Mouse (Mus musculus) liver, embryonic 15.5 days (tissue): ENCODE measurements around the gene Cd300lb. TPM values are rescaled to one million over a fixed set of nuclear protein-coding genes. Genes with fewer than 3 reads are reported as not detected.

Source experiments
- ATAC-seq: fragments of 200-750 bp; cut with Nextera tagmentation; 2 replicates; pipeline ENCODE4 v1.8.0; 2017; ENCODE audit warnings: moderate number of reproducible peaks, mild to moderate bottlenecking, moderate library complexity; ENCODE audit not compliant: insufficient read depth
- H3K27ac ChIP-seq: fragments of 300-500 bp; sonication (generic); replicated peaks from 2 replicates; pipeline ENCODE4 v1.5.1; 2015; ENCODE audit warnings: mild to moderate bottlenecking, inconsistent platforms
- H3K27me3 ChIP-seq: fragments of 300-500 bp; sonication (generic); 2 replicates; pipeline ENCODE4 v1.6.1; 2015; ENCODE audit warnings: mild to moderate bottlenecking, inconsistent platforms
- H3K36me3 ChIP-seq: fragments of 300-500 bp; sonication (generic); replicated peaks from 2 replicates; pipeline ENCODE4 v1.6.1; 2015; ENCODE audit warnings: moderate library complexity, mild to moderate bottlenecking, inconsistent platforms
- H3K4me1 ChIP-seq: fragments of 300-500 bp; sonication (generic); replicated peaks from 2 replicates; pipeline ENCODE4 v1.6.1; 2015; ENCODE audit warnings: inconsistent platforms
- H3K4me2 ChIP-seq: fragments of 300-500 bp; sonication (generic); 2 replicates; pipeline ENCODE4 v1.6.1; 2015; ENCODE audit warnings: moderate library complexity, mild to moderate bottlenecking, inconsistent platforms
- H3K4me3 ChIP-seq: fragments of 300-500 bp; sonication (generic); replicated peaks from 2 replicates; pipeline ENCODE4 v1.5.1; 2015; ENCODE audit warnings: mild to moderate bottlenecking, inconsistent platforms
- H3K9ac ChIP-seq: fragments of 300-500 bp; sonication (generic); 2 replicates; pipeline ENCODE4 v1.6.1; 2015; ENCODE audit warnings: moderate library complexity, mild to moderate bottlenecking, inconsistent platforms
- H3K9me3 ChIP-seq: fragments of 300-500 bp; sonication (generic); replicated peaks from 2 replicates; pipeline ENCODE4 v1.6.1; 2016; ENCODE audit warnings: inconsistent platforms
- WGBS: fragments of 180-500 bp; shearing (Covaris S2); methylation state at CpG from one replicate; pipeline ENCODE4 v1.1.7; 2015; ENCODE audit warnings: mixed read lengths; ENCODE audit not compliant: insufficient replicate concordance; 5-methylcytosine and 5-hydroxymethylcytosine counted together
- polyA plus RNA-seq: library from polyadenylated mRNA; unstranded; fragments of >200 nt; fragmentation: Nextera tagmentation; extraction: Ambion mirVana; gene quantifications from 2 replicates; pipeline ENCODE4 v1.2.1, GENCODE M21; 2015

Gene Cd300lb
- 1.3 and 1.5 TPM in 2 replicates for polyA plus RNA-seq

DNA sequence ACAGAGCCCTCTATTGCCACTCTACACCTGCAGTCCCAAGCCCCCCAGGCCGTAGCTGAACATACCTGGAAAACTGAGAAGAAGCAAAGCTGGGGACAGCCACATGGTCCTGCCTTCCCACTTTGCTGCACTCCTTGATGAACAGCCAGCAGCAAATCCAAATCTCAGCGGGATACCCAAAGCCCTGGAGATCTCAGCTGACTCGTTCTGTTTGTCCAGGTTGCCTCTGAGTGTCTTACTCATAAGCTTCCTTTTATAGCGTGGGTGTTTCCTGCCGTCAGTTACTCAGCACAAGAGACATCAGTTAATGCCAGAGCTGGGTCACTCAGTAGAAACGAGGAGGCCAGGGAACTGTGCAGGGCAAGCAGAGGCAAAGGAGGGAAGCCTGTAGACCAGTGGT, at the start of gene Cd300lb:
Cd300lb (minus strand) TSS at position 243 of the 400 bp plus-strand sequence.
- Histone ChIP-seq H3K4me3 (peak within 1 kb of the TSS; percentile 18), H3K27ac (no peak within 1 kb of the TSS)
- no peak for ATAC-seq

DNA sequence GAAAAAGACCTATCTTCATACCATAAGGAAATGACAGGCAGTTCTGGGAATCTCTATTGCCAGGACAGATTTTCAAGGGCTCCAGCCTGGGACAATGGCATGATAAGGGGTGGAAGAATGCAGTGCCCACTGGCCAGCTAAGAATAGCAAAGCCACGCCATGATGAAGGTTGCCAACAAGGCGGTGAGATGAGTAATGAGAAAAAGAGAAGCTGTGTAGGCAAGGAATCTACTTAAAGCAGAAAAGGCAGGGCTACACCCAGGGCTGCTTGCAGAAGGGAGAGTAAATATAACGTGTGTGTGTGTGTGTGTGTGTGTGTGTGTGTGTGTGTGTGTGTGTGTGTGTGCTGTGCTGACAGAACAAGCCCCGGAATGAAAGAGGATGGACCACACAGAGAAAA, 47.7 kb upstream of the Cd300lb start:
- Histone ChIP-seq H3K36me3 (no peaks in the 10 kb centered on the region), H3K4me3 (no peak overlapping the region), H3K4me2 (no peak overlapping the region), H3K9me3 (no peaks in the 10 kb centered on the region), H3K27me3 (no peaks in the 10 kb centered on the region), H3K27ac (no peak overlapping the region), H3K4me1 (no peaks in the 10 kb centered on the region), H3K9ac (no peak overlapping the region)
- WGBS = 42% methylated on average over 4 of the region's 4 CpGs
- no peak for ATAC-seq

More for the DNA sequence above, at the start of gene Cd300lb:
- Histone ChIP-seq H3K27me3 (no peaks in the 10 kb centered on the region), H3K9me3 (no peaks in the 10 kb centered on the region), H3K36me3 (no peaks in the 10 kb centered on the region), H3K4me2 (0 out of 2 replicates have a peak within 1 kb of the TSS, but pooled peaks have one; percentile 15), H3K4me1 (peaks cover 4% of the 10 kb centered on the region), H3K9ac (no peak within 1 kb of the TSS)
- WGBS = 20% methylated on average over 6 of the region's 6 CpGs

DNA sequence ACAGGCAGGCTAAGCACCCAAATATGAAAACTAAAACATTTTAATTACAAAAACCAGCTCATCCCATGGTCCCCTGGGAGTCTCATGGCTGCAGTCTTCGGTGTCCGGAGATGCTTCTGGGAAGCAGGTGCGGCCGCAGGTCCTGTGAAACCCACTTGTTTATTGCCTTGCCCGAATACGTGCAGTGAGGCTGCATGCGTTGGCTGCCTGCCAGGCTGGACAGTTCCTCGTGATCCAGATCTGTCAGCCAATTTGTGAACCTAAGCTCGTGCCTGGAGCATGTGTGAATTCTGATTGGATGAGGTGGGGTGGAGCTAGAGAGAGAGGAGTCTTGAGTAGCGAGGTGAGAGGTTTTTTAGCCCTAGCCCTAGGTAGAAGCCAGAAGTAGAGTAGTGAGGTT, 38.5 kb upstream of the Cd300lb start:
- 71% methylated on average over 10 of the region's 10 CpGs for WGBS
- no peak overlapping the region for H3K27ac ChIP-seq
- H3K9me3 ChIP-seq = 0 out of 2 replicates have a peak, but pooled peaks cover 5% of the 10 kb centered on the region
- H3K9ac ChIP-seq = no peak overlapping the region
- no peak for ATAC-seq
- H3K4me3 ChIP-seq = no peak overlapping the region
- no peaks in the 10 kb centered on the region for H3K36me3 ChIP-seq
- H3K4me2 ChIP-seq = no peak overlapping the region
- H3K4me1 ChIP-seq = no peaks in the 10 kb centered on the region
- H3K27me3 ChIP-seq = no peaks in the 10 kb centered on the region

DNA sequence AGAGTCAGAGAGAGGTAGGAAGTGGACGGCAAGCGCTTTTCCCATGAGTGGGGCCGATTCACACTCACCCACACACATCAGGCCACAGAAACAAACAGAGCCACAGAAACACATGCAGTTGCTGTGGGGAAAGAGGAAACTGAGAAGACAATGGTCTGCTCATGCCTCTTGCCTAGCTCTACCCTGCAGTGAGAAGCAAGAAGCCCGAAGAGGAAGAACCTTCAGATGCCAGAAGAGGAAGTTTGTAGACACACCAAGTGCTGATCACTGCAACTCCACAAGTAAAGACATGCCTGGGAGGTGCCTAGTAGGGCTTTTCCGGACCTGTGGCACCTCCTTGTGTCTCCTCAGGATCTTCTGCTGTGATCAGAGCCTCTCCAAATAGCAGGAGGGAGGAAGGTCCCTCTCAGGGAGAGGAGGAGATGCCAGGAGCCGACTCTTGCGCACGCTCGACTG, 34.6 kb upstream of the Cd300lb start, which contains the start of gene Cd300c:
Cd300c (minus strand) TSS at position 406 of the 456 bp plus-strand sequence.
- Histone ChIP-seq H3K9ac (no peak within 1 kb of the TSS), H3K4me1 (no peaks in the 10 kb centered on the region), H3K4me2 (no peak within 1 kb of the TSS), H3K27me3 (no peaks in the 10 kb centered on the region), H3K4me3 (no peak within 1 kb of the TSS), H3K36me3 (no peaks in the 10 kb centered on the region), H3K9me3 (no peaks in the 10 kb centered on the region), H3K27ac (peak within 1 kb of the TSS; percentile 55; the same call in 1 of the 2 replicates)
- WGBS = 52% methylated on average over 9 of the region's 9 CpGs
- ATAC-seq = no peak; the same call in 1 of the 2 replicates

DNA sequence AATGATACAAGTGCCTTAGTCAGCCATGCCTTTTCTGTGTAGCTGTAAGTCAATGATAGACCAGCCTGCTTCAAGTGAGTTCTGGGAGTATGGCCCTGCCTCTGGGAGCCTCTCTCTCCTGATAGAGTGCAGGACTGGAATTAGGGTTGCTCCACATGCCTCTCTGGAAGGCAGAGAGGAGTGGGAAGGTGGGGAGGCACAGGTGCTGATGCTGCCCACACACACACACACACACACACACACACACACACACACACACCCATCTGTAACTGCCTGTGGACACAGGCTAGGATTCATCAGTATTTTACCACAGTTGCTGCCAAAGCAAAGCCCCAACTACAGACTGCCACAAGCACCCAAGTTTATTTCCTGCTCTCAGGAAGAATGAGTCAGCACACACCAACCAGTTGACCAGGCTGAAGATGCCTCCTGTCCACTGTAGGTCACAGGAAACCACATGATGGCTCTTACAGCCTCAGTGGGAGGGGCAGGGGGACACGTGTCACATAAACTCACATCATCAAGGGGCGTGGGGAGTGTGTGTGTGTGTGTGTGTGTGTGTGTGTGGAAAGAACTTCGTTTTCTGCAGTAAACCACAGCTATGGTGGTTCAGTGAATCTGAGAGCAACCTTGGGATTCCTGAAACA, 31.1 kb upstream of the Cd300lb start:
- Histone ChIP-seq H3K4me2 (no peak overlapping the region), H3K4me1 (no peaks in the 10 kb centered on the region), H3K27me3 (no peaks in the 10 kb centered on the region), H3K36me3 (no peaks in the 10 kb centered on the region), H3K27ac (no peak overlapping the region), H3K9me3 (no peaks in the 10 kb centered on the region), H3K4me3 (no peak overlapping the region), H3K9ac (no peak overlapping the region)
- peak; percentile 54 for ATAC-seq
- WGBS = 12% methylated on average over 3 of the region's 3 CpGs

DNA sequence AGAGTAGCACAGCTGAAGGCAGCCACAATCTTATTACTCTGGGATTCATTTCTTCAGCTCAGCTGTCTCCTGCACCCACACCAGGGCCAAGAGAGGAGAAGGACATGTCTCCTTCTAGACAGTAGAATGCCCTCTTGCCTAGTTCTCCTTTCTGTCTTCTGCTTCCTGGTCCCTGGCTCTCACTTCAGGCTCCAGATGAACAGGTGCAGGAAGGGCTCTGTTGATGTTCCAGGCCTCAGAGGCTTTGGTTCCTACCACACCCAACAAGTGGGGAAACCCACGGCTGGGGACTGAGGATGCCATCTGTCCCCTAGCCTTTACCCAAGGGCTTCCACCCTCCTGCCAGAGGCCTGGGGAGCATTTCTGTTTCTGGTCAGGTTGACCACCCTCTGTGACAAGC, 26.2 kb upstream of the Cd300lb start:
- ATAC-seq = no peak
- no peak overlapping the region for H3K4me3 ChIP-seq
- no peak overlapping the region for H3K4me2 ChIP-seq
- WGBS = 24% methylated on average over 1 of the region's 1 CpGs
- H3K27me3 ChIP-seq = no peaks in the 10 kb centered on the region
- no peaks in the 10 kb centered on the region for H3K36me3 ChIP-seq
- no peak overlapping the region for H3K27ac ChIP-seq
- no peaks in the 10 kb centered on the region for H3K9me3 ChIP-seq
- H3K9ac ChIP-seq = no peak overlapping the region
- no peaks in the 10 kb centered on the region for H3K4me1 ChIP-seq

DNA sequence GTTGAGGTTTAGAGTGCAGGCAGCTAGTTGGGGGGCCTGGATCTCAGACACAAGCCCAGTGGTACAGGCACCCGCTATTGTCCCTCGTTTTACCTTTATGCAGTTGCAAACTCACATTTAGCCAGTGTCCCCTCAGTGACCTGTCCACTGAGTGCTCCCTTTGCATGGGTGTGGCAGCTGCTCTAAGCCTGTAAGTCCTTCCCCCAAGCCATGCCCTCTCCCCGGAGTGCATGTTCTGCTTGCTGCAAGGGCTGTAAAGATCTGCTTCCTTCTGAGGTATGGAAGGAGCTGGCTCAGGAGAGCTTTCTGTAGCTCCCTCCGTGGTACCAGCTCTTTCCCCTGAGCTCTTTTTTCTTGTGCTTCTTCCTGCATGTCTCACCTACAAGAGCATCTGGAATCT, 595 bp downstream of the Cd300lb start:
- Histone ChIP-seq H3K36me3 (no peaks in the 10 kb centered on the region), H3K9ac (no peak overlapping the region), H3K9me3 (no peaks in the 10 kb centered on the region), H3K4me1 (peaks cover 6% of the 10 kb centered on the region), H3K27ac (no peak overlapping the region), H3K27me3 (no peaks in the 10 kb centered on the region), H3K4me3 (peak overlapping the region; percentile 18), H3K4me2 (0 out of 2 replicates have a peak overlapping the region, but pooled peaks have one; percentile 15)
- ATAC-seq = no peak
- WGBS = 49% methylated on average over 4 of the region's 4 CpGs

DNA sequence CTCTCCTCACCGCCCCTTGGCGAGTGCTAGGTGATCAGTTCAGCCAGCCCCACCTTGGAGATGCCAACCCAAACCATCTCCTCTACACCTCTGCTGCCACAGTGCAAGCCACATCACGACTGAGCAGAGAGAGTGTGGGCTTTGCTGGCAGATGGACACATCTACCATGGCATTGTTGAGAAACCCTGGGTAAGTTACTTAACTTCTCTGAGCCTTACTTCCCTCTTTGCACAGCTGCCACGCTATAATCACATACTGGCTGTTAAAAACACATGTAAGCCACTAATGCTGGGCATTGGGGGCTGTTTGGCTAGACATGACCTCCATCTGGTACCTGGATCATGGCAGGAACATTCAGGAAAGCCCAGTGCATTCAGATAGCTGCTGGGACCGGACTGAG, 3.1 kb downstream of the Cd300lb start:
- peaks cover 6% of the 10 kb centered on the region for H3K4me1 ChIP-seq
- no peak overlapping the region for H3K4me3 ChIP-seq
- 45% methylated on average over 5 of the region's 5 CpGs for WGBS
- H3K9ac ChIP-seq = no peak overlapping the region
- no peaks in the 10 kb centered on the region for H3K27me3 ChIP-seq
- H3K9me3 ChIP-seq = no peaks in the 10 kb centered on the region
- no peaks in the 10 kb centered on the region for H3K36me3 ChIP-seq
- H3K27ac ChIP-seq = 0 out of 2 replicates have a peak overlapping the region, but pooled peaks have one; percentile 19
- H3K4me2 ChIP-seq = no peak overlapping the region
- no peak for ATAC-seq

DNA sequence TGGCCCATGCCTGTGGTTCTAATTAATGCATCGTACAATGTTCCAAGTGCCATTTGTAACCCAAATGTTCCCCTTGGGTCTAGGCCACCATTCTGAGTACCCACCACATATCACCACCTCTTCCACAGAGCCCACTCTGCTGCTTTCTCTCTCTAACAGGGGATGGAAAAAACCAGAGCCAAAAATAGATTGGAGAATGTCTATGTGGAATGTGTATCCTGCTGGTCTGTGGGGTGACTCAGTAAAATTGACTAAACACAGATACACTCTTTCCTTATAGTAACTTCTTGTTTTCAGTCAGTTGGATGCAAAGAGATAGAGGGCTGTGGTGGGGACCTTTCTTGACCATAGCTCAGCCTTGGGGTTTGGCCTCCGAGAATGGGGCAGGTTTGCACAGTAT, 4.6 kb downstream of the Cd300lb start:
- H3K4me3 ChIP-seq = no peak overlapping the region
- no peak overlapping the region for H3K27ac ChIP-seq
- 44% methylated on average over 2 of the region's 2 CpGs for WGBS
- no peaks in the 10 kb centered on the region for H3K9me3 ChIP-seq
- no peak overlapping the region for H3K9ac ChIP-seq
- no peak for ATAC-seq
- H3K4me2 ChIP-seq = no peak overlapping the region
- H3K27me3 ChIP-seq = no peaks in the 10 kb centered on the region
- H3K36me3 ChIP-seq = no peaks in the 10 kb centered on the region
- H3K4me1 ChIP-seq = peaks cover 6% of the 10 kb centered on the region

DNA sequence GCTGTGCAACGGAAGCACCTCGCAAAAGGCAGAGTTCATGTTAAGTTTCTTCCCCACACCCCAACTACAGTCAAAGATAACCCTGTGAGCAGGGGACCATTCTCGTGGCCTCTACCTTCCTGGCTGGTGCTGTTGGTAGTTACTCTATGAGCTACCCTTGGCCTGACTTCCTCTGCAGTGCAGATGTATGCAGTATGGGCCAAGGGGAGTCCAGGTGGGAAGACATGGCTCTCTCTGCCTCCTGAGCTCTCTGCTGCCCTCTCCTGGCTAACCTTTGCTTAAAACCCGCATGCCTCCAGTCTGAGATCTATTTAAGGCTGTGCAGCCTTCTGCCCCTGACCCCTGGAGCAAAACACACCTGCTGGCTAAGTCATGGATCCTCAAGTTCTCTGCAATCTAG, 10.2 kb downstream of the Cd300lb start:
- no peak overlapping the region for H3K4me2 ChIP-seq
- no peaks in the 10 kb centered on the region for H3K9me3 ChIP-seq
- WGBS = 56% methylated on average over 4 of the region's 4 CpGs
- no peak overlapping the region for H3K9ac ChIP-seq
- H3K27ac ChIP-seq = no peak overlapping the region
- ATAC-seq = no peak
- no peaks in the 10 kb centered on the region for H3K36me3 ChIP-seq
- no peaks in the 10 kb centered on the region for H3K27me3 ChIP-seq
- no peaks in the 10 kb centered on the region; the same call in 1 of the 2 replicates for H3K4me1 ChIP-seq
- H3K4me3 ChIP-seq = no peak overlapping the region

DNA sequence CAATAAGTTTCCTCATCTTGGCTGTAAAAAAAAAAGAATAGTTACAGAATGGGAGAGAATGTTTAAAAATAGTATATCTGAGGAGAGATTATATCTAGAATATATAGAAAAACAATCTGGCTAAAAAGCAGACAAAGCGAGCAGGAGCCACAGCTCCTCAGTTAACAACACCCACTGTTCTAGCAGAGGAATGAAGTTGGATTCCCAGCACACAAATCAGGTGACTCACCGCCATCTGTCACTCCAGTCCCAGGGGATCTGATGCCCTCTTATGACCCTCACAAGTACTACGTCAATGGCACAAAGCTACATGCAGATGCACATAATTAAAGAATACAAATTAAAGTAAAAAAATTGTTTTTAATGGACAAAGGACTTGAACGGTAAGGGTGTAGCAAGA, 11.7 kb downstream of the Cd300lb start:
- ATAC-seq = no peak
- Histone ChIP-seq H3K36me3 (no peaks in the 10 kb centered on the region), H3K27me3 (no peaks in the 10 kb centered on the region), H3K4me1 (no peaks in the 10 kb centered on the region), H3K27ac (no peak overlapping the region), H3K9me3 (no peaks in the 10 kb centered on the region), H3K4me2 (no peak overlapping the region), H3K4me3 (no peak overlapping the region), H3K9ac (no peak overlapping the region)
- WGBS = 60% methylated on average over 4 of the region's 4 CpGs

DNA sequence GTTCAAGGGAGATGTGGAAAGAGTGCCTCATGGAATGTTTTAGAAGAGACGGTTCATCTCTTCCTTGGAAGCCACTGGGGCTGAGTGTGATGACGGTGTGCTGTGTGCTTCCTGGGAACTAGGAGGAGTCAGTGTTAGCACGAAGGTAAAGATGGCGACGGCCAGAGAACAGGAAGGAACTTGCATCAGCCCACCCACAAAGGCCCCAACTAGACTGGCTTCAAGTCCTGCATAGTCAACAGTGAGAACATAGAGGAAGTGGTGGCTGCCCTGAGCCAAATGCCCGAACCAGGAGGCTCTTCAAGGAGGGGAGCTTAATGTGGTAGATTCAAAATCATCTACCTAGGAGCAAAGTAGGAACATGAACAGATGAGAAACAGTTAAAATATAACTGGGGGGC, 17.1 kb downstream of the Cd300lb start:
- Histone ChIP-seq H3K4me1 (peaks cover 5% of the 10 kb centered on the region), H3K36me3 (no peaks in the 10 kb centered on the region), H3K9me3 (no peaks in the 10 kb centered on the region), H3K27me3 (no peaks in the 10 kb centered on the region), H3K27ac (no peak overlapping the region), H3K4me3 (no peak overlapping the region), H3K9ac (no peak overlapping the region), H3K4me2 (no peak overlapping the region)
- 28% methylated on average over 6 of the region's 6 CpGs for WGBS
- no peak for ATAC-seq
